Mouse (Mus musculus) retina, postnatal 7 days (tissue): ENCODE results near the gene Gatm.

Experiments used
- DNase-seq: peaks from one replicate; pipeline ENCODE4 v3.0.0-alpha.2; 2012; ENCODE audit warnings: low read depth, low spot score

The Gatm gene

DNA sequence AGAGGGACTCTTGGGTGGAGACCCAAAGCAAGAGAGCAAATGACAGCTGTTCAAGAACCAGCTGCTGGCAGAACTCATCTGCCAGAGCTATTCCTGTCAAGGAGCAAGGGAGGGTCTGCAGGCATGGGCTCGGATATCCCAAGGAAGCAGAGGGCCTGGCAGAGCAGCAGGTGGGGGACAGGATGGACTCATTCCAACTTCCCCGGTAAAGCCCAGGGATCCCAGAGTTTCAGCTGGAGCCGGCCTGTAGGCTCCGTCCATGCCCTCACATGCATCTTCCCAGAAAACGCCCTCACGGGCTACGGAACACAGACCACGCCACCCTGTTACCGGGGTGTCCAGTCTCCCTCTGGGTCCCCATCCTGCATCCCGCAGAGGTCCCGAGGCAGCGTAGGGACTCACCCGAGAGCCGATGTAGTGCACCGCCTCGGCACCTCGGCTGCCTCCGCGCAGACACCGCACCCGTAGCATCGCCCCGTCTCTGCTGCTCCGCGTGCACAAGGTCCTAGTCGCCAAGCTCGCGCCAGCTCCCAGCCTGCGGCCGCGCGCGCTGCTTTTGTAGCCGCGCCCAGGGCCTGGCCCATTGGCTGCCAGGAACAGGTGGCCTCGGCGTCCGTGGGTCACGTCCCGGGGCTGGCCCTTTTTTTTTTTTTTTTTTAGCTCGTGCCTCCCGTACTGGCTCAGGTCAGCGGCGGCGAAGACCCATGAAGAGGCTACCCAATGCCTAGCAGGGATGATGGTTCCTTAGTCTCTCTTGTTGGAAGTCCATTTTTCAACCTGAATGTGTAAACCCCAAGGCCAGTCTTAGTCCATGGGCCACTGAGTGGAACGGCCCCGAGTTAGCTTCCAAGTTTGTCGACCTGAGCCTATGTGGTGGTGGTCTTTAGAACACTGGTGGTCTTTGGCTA is at the start of gene Gatm:
Gatm (minus strand) TSS at position 558 of the 908 bp plus-strand sequence.
- peak; percentile 46 for DNase-seq

GRCm38 (mm10) chr2:122659825-122660224 is 48.7 kb upstream of the Gatm start:
- DNase-seq, result no peak

- no peak for DNase-seq
These were observed 46.8 kb upstream of the Gatm start for GRCm38 (mm10) chr2:122657707-122658524.

DNA sequence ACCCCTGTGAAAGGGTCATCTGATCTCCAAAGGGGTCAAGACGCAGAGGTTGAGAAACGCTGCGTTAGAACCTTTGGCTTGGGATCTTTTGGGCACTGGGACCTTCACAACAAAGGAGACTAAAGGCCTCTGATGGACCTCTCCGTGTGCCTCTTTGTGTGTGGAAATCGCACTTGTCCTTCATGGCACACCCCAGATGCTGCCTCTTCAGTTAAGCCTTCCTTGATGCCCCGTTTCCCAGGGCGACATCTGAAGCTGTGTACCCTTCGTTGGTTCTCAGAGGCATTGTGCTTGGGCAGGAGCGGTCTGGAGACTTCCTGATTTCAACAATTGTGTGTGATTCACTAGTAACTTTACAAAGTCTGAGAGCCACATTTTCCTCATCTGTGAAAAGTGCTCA is 45.7 kb upstream of the Gatm start:
- no peak for DNase-seq

DNA sequence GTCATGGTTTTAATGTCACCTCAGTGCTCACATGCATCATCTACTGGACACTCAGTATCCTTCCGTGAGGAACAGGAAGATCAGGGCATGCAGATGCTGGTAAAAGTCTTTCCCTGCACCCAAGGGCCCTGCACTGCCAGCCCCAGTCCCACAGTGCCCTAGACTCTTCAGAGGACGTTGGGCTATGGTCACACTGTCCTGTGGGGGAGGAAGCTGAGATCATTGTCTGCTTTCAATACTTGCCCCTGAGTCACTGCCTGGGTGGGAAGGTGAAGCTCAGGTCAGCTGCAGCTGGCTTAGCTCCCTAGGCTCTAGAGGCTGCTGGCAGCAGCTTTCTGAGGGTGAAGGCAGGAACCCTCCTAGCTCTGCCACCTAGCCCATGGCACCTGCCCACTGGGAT is 44.9 kb upstream of the Gatm start:
- no peak for DNase-seq

DNA sequence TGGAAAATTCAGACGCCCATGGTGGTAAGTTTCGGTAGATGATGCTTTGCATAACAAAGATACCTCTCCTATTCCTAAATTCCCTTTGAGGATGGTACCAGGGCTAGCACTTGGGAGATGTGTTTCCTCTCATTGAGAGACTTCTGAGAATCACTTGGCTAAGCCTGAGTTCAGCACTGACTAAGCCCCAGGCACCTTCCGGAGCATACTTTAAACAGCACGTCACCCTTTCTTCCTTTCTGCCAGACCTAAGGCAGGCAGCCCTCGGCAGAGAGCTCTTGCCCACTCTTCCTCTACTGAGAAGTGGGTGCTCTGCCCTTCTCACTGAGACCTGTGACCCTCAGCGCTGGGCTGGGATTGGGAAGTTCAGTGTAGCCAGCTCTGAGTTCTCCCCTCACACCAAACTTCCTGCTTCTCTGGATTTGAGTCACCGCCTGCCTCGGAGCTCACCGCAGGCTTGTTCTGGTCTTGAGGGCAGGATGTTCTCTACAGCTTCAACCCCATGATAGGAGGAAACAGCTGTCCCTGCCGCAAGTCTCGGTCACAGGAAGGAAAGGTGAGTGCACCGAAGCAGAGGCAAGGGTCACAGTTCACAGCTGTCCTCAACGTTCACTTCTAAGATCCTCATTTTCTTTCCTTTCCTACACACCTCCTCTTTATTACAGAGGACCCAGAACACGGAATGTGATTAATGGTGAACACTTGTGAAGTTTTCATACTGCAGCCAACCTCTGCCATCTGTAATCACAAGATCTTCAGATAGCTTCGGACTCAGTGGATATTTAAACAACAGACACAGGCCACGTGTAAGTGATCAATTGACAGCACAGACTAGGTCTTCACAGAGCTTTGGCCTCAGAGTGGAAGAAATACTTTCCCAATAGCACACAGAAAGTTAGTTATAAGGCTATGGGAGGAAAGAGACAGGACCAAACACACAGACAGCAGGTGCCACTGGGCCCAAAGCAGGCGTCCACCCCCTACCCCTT is 41.3 kb upstream of the Gatm start:
- DNase-seq, result no peak

DNA sequence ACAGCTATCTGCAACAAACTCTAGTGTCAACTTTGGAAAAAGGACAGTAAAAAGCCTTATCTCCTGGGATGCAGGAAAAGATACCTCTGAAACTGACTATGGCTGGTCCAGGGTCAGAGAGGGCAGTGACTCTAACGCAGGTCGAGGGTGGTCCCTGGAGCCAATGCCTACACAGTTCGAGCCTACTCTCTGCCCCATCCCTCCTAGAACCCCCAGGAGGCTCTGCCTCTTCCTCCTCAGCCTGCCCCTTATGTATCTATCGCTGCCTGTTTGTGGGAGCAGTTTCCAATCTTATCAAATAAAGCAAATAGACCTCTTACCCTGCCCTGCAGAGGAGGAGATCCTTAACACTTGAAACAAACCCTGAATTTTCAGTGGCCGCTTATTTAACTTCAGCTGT is 27.6 kb upstream of the Gatm start:
- no peak for DNase-seq

GRCm38 (mm10) chr2:122638029-122638428 is 26.9 kb upstream of the Gatm start:
- no peak for DNase-seq

GRCm38 (mm10) chr2:122637526-122637997 is 26.5 kb upstream of the Gatm start:
- DNase-seq, result peak; percentile 57

GRCm38 (mm10) chr2:122636686-122637085 is 25.6 kb upstream of the Gatm start, which contains the start of gene AA467197:
Gene AA467197, plus strand, starts transcription at chr2:122636986.
- no peak for DNase-seq

DNA sequence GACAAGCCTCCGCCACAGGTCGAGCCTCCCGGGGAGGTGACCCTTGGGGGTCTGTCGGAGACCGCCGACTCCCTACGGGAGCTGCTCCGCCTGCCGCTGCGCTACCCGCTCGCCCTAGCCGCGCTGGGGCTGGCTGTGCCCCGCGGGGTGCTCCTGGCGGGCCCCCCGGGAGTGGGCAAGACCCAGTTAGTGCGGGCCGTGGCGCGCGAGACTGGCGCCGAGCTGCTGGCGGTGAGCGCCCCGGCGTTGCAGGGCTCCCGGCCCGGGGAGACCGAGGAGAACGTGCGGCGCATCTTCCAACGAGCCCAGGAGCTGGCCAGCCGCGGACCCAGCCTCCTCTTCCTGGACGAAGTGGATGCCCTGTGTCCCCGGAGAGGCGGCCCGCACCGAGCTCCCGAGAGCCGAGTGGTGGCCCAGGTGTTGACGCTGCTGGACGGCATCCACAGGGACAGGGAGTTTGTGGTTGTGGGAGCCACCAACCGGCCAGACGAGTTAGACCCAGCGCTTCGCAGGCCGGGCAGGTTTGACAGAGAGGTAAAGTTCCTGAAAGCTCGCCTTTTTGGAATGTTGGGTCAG is 20.2 kb upstream of the Gatm start:
- DNase-seq, result no peak

GRCm38 (mm10) chr2:122630465-122631225 is 19.5 kb upstream of the Gatm start:
- DNase-seq, result peak; percentile 81

GRCm38 (mm10) chr2:122629871-122630270 is 18.8 kb upstream of the Gatm start:
- DNase-seq, result no peak

- DNase-seq, result peak; percentile 81
These were observed 17.9 kb upstream of the Gatm start for GRCm38 (mm10) chr2:122628976-122629375.

- DNase-seq, result no peak
These were observed 14.8 kb upstream of the Gatm start for GRCm38 (mm10) chr2:122625930-122626329.

DNA sequence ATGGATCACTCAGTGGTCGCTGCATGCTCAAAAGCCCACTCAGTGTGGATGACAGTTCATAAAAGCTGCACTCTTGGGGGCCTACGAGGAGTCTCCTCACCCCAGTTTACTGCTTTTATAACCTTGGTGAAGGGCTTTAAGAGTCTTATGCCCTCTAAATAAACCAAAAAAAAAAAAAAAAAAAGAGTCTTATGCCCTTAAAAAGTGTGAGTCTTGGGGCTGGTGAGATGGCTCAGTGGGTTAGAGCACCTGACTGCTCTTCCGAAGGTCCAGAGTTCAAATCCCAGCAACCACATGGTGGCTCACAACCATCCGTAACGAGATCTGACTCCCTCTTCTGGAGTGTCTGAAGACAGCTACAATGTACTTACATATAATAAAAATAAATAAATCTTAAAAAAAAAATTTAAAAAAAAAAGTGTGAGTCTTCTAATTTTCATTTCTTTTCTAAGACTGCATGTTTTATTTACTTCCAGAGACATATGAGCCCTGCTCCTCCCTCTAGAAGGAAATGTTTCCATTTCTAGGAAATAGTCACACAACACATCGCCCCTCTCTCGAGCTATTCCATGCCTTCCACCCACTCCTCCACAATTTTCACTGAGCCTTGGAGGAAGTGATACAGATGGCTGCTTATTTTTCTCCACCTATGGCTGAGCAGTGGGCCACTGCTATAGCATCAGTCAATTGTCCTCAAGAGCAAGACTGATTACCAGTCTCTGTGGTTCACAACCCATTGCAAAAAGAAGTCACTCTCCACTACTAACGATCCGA is 10.4 kb upstream of the Gatm start:
- DNase-seq, result no peak

DNA sequence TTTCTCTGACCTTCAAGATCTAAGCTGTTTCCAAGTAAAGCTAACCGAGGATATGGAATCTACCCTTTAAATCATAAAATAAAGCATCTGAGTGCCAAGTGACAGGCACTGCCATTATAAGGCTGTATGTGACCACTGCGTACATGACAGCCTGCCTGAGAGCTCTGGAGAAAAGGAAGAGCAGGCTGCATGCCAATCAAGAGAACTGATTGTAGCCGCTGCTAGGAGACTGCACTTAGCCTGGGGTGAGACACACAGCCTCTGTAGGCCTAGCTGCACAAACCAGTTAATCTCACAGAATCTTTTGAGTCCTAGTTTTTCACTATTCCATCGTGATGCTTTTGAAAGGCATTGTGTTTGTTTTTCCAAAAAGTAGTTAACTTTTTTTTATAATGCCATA is 7.6 kb upstream of the Gatm start:
- no peak for DNase-seq

DNA sequence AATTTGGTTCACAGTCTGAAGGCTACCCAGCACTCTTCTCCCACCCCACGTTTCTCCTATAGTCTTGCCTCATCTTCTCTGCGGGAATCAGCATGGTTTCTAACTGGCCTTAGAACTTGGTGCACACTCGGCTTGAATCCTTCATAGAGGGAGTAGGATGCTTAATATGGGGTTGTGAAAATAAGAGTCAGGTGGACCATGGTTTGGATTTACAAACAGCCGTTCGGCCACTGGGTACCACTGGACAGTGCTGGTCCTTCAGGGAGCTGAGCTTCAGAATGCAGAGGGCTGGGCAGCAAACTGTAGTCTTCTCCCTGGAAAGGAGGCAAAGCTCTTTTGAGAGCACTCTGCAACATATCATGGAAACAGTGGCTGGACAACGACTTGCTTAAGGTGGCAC is 6.7 kb upstream of the Gatm start:
- no peak for DNase-seq

- no peak for DNase-seq
These were observed 5.1 kb upstream of the Gatm start for GRCm38 (mm10) chr2:122616237-122616636.
